Mouse (Mus musculus) cerebral cortex, adult 2 months (tissue): ENCODE measurements around the gene Foxa1.

Experiments used
- WGBS: fragments of 180-500 bp; shearing (Covaris S2); methylation state at CpG from one replicate; pipeline ENCODE4 v1.1.7; 2018; 5-methylcytosine and 5-hydroxymethylcytosine counted together

The Foxa1 gene

GRCm38 (mm10) chr12:57546415-57547201 lies at the start of gene Foxa1:
TSS of gene Foxa1 (minus strand) at chr12:57546916.
- 4% methylated on average over 32 of the region's 32 CpGs for WGBS

- 4% methylated on average over 80 of the region's 81 CpGs for WGBS
Measured at GRCm38 (mm10) chr12:57575931-57576628, 29.4 kb upstream of the Foxa1 start.

GRCm38 (mm10) chr12:57571773-57572172 lies 25.1 kb upstream of the Foxa1 start:
- WGBS, result 37% methylated on average over 9 of the region's 9 CpGs

GRCm38 (mm10) chr12:57563909-57564308 lies 17.2 kb upstream of the Foxa1 start, which contains the start of gene Ttc6:
TSS of gene Ttc6 (plus strand) at chr12:57564113.
- 85% methylated on average over 6 of the region's 6 CpGs for WGBS

- WGBS, result 35% methylated on average over 3 of the region's 3 CpGs
Measured at GRCm38 (mm10) chr12:57554091-57554490, 7.4 kb upstream of the Foxa1 start.

GRCm38 (mm10) chr12:57552286-57552685 lies 5.6 kb upstream of the Foxa1 start:
- WGBS, result 28% methylated on average over 3 of the region's 3 CpGs

- WGBS, result 22% methylated on average over 8 of the region's 8 CpGs
Measured at GRCm38 (mm10) chr12:57550881-57551280, 4.2 kb upstream of the Foxa1 start.

GRCm38 (mm10) chr12:57550181-57550808 lies 3.6 kb upstream of the Foxa1 start:
- 3% methylated on average over 31 of the region's 31 CpGs for WGBS

- 2% methylated on average over 15 of the region's 15 CpGs for WGBS
Measured at GRCm38 (mm10) chr12:57549667-57550160, 3.0 kb upstream of the Foxa1 start.

GRCm38 (mm10) chr12:57548981-57549666 lies 2.4 kb upstream of the Foxa1 start:
- 3% methylated on average over 25 of the region's 25 CpGs for WGBS

GRCm38 (mm10) chr12:57548352-57548980 lies 1.8 kb upstream of the Foxa1 start:
- 2% methylated on average over 20 of the region's 20 CpGs for whole genome bisulfite sequencing

GRCm38 (mm10) chr12:57547890-57548289 lies 1.2 kb upstream of the Foxa1 start:
- WGBS, result 8% methylated on average over 9 of the region's 9 CpGs

GRCm38 (mm10) chr12:57545371-57546241 lies 1.1 kb downstream of the Foxa1 start:
- 1% methylated on average over 106 of the region's 106 CpGs for WGBS

GRCm38 (mm10) chr12:57544641-57545370 lies 1.9 kb downstream of the Foxa1 start:
- WGBS, result 3% methylated on average over 31 of the region's 31 CpGs

GRCm38 (mm10) chr12:57543627-57543991 lies 3.1 kb downstream of the Foxa1 start:
- WGBS, result 5% methylated on average over 10 of the region's 10 CpGs

- 3% methylated on average over 63 of the region's 63 CpGs for WGBS
Measured at GRCm38 (mm10) chr12:57542746-57543626, 3.7 kb downstream of the Foxa1 start.

GRCm38 (mm10) chr12:57541931-57542745 lies 4.6 kb downstream of the Foxa1 start:
- 2% methylated on average over 46 of the region's 46 CpGs for WGBS

- WGBS, result 13% methylated on average over 6 of the region's 6 CpGs
Measured at GRCm38 (mm10) chr12:57541118-57541517, 5.6 kb downstream of the Foxa1 start.
